Comparison of ENCODE assay signal across 8 mouse cellular contexts in genomic region chr6:122602242-122602991, GRCm38 (mm10). TPM values are rescaled to one million over a fixed set of nuclear protein-coding genes. Genes with fewer than 3 reads are reported as not detected.
A peak's percentile ranks its signal among the peaks of the same experiment; 100 is the strongest.
DNase-seq lines count a peak whose midpoint lies in the region; ATAC-seq and TF ChIP-seq lines count a peak whose summit lies in the region.

Apobec1 (minus strand) TSS chr6:122602444.

- H3K9ac ChIP-seq in hindbrain, postnatal 0 days (replicated peaks; ENCODE audit: low read length), result peak within 1 kb of the TSS; percentile 45; the same call in 1 of the 2 replicates

- H3K4me2 ChIP-seq in hindbrain, postnatal 0 days (ENCODE audit: low read depth, low read length), result peak within 1 kb of the TSS; percentile 71

- peak; percentile 74 for ATAC-seq in hindbrain, postnatal 0 days
- peak; percentile 84 for ATAC-seq in megakaryocyte, adult 5-6 weeks (ENCODE audit: poor library complexity, severe bottlenecking)

- no peaks in the 10 kb centered on the region for H3K36me3 ChIP-seq in hindbrain, postnatal 0 days (ENCODE audit: insufficient read depth, low read length)

- no peaks in the 10 kb centered on the region for H3K27me3 ChIP-seq in hindbrain, postnatal 0 days (ENCODE audit: insufficient read depth, low read length)

- TF ChIP-seq POLR2A in cortical plate, adult 2 months (IDR thresholded peaks at IDR 0.05; ENCODE audit: extremely low read depth, insufficient read depth, low read length), result no peak

- H3K9me3 ChIP-seq in hindbrain, postnatal 0 days (ENCODE audit: low read length), result no peaks in the 10 kb centered on the region

- 8% methylated on average over 22 of the region's 22 CpGs for WGBS in hindbrain, postnatal 0 days

- intact Hi-C loops in left cerebral cortex, adult 2 months (cut with DNase I), result no loop called here

- peak within 1 kb of the TSS; percentile 61 for H3K27ac ChIP-seq in cortical plate, adult 2 months (ENCODE audit: insufficient read depth, low read length)
- peak within 1 kb of the TSS; percentile 32; the same call in 1 of the 2 replicates for H3K27ac ChIP-seq in hindbrain, postnatal 0 days
- peak within 1 kb of the TSS; percentile 63 for H3K27ac ChIP-seq in left cerebral cortex, adult 2 months

- peak within 1 kb of the TSS; percentile 47 for H3K4me3 ChIP-seq in cortical plate, adult 2 months (ENCODE audit: insufficient read depth, low read length)
- peak within 1 kb of the TSS; percentile 45 for H3K4me3 ChIP-seq in hindbrain, postnatal 0 days (ENCODE audit: low read length)
- peak within 1 kb of the TSS; percentile 49 for H3K4me3 ChIP-seq in left cerebral cortex, adult 2 months

- peak; percentile 83 for DNase-seq in ZHBTc4 (ENCODE audit: low read depth, low spot score)
- DNase-seq in gastrocnemius, adult 8-10 months (ENCODE audit: low spot score in 2 of 2), result peak; percentile 56 to 59
- peak; percentile 72 for DNase-seq in hindbrain, postnatal 0 days (ENCODE audit: low spot score)
- DNase-seq in left cerebral cortex, adult 2 months (ENCODE audit: extremely low spot score in 1 of 2, low spot score in 2 of 2), result peak; percentile 26 to 29
- peak; percentile 33 to 44 for DNase-seq in right cerebral cortex, adult 2 months (ENCODE audit: low spot score in 2 of 2)
- DNase-seq in urinary bladder, postnatal 25 days (ENCODE audit: low spot score), result peak; percentile 62

- no peak for TF ChIP-seq CTCF in cortical plate, adult 2 months (IDR thresholded peaks at IDR 0.05; ENCODE audit: extremely low read depth, insufficient read depth, low read length)
- no peak for TF ChIP-seq CTCF in hindbrain, postnatal 0 days (IDR thresholded peaks at IDR 0.05; ENCODE audit: low read depth)
- TF ChIP-seq CTCF in left cerebral cortex, adult 2 months (IDR thresholded peaks at IDR 0.05), result no peak

- H3K4me1 ChIP-seq in cortical plate, adult 2 months (ENCODE audit: control insufficient read depth, insufficient read depth, low read length), result no peaks in the 10 kb centered on the region
- no peaks in the 10 kb centered on the region for H3K4me1 ChIP-seq in hindbrain, postnatal 0 days (ENCODE audit: insufficient read depth, low read length)

RNA-seq across cellular contexts. Expression of gene Apobec1, which starts in this region (rescaled TPM):
- polyA plus RNA-seq in cortical plate, adult 2 months (2012; rRNA removed), result 3.1 and 4.5 TPM in 2 replicates
- 1 to 10 TPM in 3 of 4 experiments, under 1 TPM in 1; 0.53 to 1.8 (median 1.3) TPM for total RNA-seq in gastrocnemius, adult 8-10 months (2022)
- total RNA-seq in hindbrain, postnatal 0 days (2014; rRNA removed), result 2.9 and 7.6 TPM in 2 replicates
- 1.6 and 2.1 TPM in 2 replicates for polyA plus RNA-seq in hindbrain, postnatal 0 days (2015; fragmentation: Nextera tagmentation; extraction: Ambion mirVana)
- total RNA-seq in left cerebral cortex, adult 2 months (2021), result 1 to 10 TPM; 1.3 to 1.9 TPM
- total RNA-seq in megakaryocyte, adult 5-6 weeks (2015), result 112 and 151 TPM in 2 replicates
- total RNA-seq in megakaryocyte, adult 5-6 weeks (2017), result 78.0 and 87.4 TPM in 2 replicates

Comparison
In these comparisons a context has a peak if more than half of its experiments do, and no peak if none do; other contexts are left out.
1. Peak in every context shown above with its lines: DNase-seq, ATAC-seq, H3K4me3 ChIP-seq and H3K27ac ChIP-seq.
2. DNase-seq: peak in every context shown above with its lines; median percentile 83 in ZHBTc4; 72 in hindbrain, postnatal 0 days; 62 in urinary bladder, postnatal 25 days; 58 in gastrocnemius, adult 8-10 months; 38 in right cerebral cortex, adult 2 months; 28 in left cerebral cortex, adult 2 months.